Mouse (Mus musculus) limb, embryonic 10.5 days (tissue): ENCODE measurements around the gene Rreb1. TPM values are rescaled to one million over a fixed set of nuclear protein-coding genes. Genes with fewer than 3 reads are reported as not detected.

Experiments
- DNase-seq: peaks from one replicate; pipeline ENCODE4 v3.0.0-alpha.2; 2017; ENCODE audit warnings: low spot score
- H3K27ac ChIP-seq: fragments of 300-500 bp; sonication (generic); 2 replicates; pipeline ENCODE4 v1.5.1; 2016; ENCODE audit warnings: mild to moderate bottlenecking
- H3K27me3 ChIP-seq: fragments of 300-500 bp; sonication (generic); 2 replicates; pipeline ENCODE4 v1.6.1; 2016; ENCODE audit warnings: low read depth, mild to moderate bottlenecking; ENCODE audit not compliant: poor library complexity, severe bottlenecking
- H3K36me3 ChIP-seq: fragments of 300-500 bp; sonication (generic); 2 replicates; pipeline ENCODE4 v1.6.1; 2016; ENCODE audit warnings: mild to moderate bottlenecking, moderate library complexity
- H3K4me1 ChIP-seq: fragments of 300-500 bp; sonication (generic); 2 replicates; pipeline ENCODE4 v1.6.1; 2016
- H3K4me3 ChIP-seq: fragments of 300-500 bp; sonication (generic); 2 replicates; pipeline ENCODE4 v1.5.1; 2016; ENCODE audit warnings: mild to moderate bottlenecking, moderate library complexity
- H3K9me3 ChIP-seq: fragments of 300-500 bp; sonication (generic); replicated peaks from 2 replicates; pipeline ENCODE4 v1.6.1; 2016; ENCODE audit warnings: mild to moderate bottlenecking
- WGBS: fragments of 180-500 bp; shearing (Covaris S2); methylation state at CpG from one replicate; pipeline ENCODE4 v1.1.7; 2016; 5-methylcytosine and 5-hydroxymethylcytosine counted together
- polyA plus RNA-seq: library from polyadenylated mRNA; unstranded; fragments of >200 nt; fragmentation: Nextera tagmentation; extraction: Ambion mirVana; gene quantifications from 2 replicates; pipeline ENCODE4 v1.2.1, GENCODE M21; 2016

Rreb1 gene
- polyA plus RNA-seq, 1 experiment from 2014 or later, result 5.4 TPM

DNA sequence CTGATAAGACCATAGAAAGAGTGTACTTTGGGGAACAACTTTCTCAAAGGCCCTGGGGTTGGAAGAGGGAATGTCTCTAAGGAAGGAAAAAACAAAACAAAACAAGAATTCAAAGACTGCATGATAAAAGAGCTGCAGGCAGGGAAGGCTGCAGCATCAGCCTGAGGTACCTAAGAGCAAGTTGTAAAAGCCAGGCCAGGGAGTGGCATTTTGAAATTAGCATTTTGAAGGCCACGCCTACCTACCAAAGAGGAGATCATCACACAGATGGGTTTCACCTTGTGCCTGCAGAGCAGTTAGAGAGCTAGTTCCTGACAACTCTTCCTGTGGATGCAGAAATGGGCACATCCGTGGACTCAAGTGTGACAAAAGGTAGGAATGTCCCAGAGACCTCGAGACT, 59.2 kb downstream of the Rreb1 start:
- Histone ChIP-seq H3K27ac (no peak overlapping the region), H3K27me3 (no peaks in the 10 kb centered on the region), H3K4me1 (peaks cover 15% of the 10 kb centered on the region), H3K9me3 (no peaks in the 10 kb centered on the region), H3K4me3 (no peak overlapping the region), H3K36me3 (no peaks in the 10 kb centered on the region)
- WGBS, result 52% methylated on average over 3 of the region's 3 CpGs
- no peak for DNase-seq

DNA sequence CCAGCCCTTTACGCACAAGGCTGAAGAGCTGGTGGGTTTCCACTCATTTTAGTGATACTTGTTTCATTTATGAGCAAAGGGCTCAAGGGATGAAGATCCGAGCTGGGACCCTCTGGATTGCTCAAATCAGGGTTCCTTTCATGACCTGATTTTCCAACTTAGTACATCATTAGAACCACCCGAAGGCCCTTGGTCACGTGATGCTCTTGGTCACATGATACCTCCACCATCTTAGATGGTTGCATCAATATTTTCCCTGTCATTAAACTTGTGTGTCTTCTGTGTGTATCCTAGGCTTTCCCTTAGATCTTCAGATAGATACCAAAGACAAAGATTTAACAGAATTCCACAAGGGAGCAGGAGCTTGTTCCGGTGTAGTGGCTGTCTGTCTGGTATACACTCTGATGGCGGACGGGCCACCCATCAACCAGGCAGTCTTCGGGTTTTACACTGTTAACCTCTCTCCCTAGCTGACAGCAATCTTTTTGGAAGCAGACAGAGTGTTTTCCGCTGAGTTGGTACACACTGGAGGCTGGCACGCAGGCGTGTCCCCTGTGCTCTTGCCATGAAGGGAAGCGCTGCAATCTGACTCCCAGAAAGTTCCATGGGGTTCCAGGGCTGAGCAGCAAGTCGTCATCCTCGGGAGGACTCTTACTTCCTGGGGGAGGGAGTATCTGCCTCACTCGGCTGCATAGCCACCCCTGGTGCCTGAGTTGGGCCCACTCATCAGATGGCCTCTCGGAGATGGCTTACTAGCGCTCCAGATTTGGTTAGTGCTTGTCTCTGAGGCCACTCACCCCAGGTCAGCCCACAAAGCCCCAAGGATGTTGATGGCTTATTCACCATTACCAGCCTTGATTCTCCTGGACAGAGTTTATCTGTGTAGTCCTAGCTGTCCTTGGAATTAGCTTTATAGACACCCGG, 60.3 kb downstream of the Rreb1 start:
- no peak for DNase-seq
- H3K4me3 ChIP-seq, result no peak overlapping the region
- peaks cover 5% of the 10 kb centered on the region for H3K4me1 ChIP-seq
- no peaks in the 10 kb centered on the region for H3K36me3 ChIP-seq
- H3K27ac ChIP-seq, result no peak overlapping the region
- no peaks in the 10 kb centered on the region for H3K27me3 ChIP-seq
- H3K9me3 ChIP-seq, result no peaks in the 10 kb centered on the region
- WGBS, result 90% methylated on average over 18 of the region's 18 CpGs

- DNase-seq, result no peak
- WGBS, result 84% methylated on average over 7 of the region's 7 CpGs
- no peak overlapping the region for H3K27ac ChIP-seq
- H3K9me3 ChIP-seq, result no peaks in the 10 kb centered on the region
- H3K27me3 ChIP-seq, result no peaks in the 10 kb centered on the region
- H3K4me1 ChIP-seq, result peaks cover 12% of the 10 kb centered on the region
- no peak overlapping the region for H3K4me3 ChIP-seq
- H3K36me3 ChIP-seq, result no peaks in the 10 kb centered on the region
Observed at GRCm38 (mm10) chr13:37843241-37843640, 65.0 kb downstream of the Rreb1 start.

DNA sequence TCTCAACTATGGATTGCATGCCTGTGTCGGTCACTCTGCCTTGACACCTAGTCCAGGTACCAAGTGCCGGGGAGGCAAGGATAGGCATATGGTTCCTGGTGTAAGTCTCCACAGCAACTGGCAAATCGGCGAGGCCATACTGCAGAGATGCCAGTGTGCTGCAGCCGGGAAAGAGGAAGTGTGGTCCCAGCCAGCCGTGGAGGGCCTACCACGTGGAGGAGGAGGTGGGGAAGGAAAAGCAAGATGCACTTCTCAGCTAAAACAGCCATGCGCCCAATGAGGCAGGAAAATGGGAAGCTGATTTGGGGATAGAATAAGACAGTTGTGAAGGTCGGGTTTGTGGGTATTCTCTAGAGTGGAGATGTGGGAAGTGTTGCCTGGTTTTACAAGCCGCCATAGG, 65.6 kb downstream of the Rreb1 start:
- H3K27ac ChIP-seq, result no peak overlapping the region
- no peaks in the 10 kb centered on the region for H3K27me3 ChIP-seq
- no peak for DNase-seq
- WGBS, result 72% methylated on average over 10 of the region's 10 CpGs
- no peak overlapping the region for H3K4me3 ChIP-seq
- no peaks in the 10 kb centered on the region for H3K36me3 ChIP-seq
- H3K4me1 ChIP-seq, result peaks cover 12% of the 10 kb centered on the region
- H3K9me3 ChIP-seq, result no peaks in the 10 kb centered on the region

DNA sequence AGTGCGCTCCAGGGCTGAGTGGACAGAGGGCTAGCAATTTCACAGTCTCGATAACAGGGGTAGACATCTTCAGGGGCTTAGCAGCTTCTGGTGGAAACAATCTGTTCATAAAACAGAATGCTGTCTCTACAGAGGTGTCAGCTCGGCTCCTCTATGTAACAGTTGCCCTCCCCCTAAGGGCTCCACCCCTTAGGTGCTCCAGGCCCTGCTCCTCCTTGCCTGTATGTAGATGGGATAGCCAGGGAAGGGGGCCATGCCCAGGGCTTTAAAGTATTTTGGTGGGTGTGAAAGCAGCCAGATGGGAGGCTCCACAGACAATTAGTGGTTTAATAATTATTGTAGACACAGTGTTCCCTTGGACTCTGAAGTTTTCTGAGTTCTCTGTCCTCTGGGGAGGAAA, 67.0 kb downstream of the Rreb1 start:
- DNase-seq, result no peak
- H3K36me3 ChIP-seq, result no peaks in the 10 kb centered on the region
- no peaks in the 10 kb centered on the region for H3K27me3 ChIP-seq
- H3K9me3 ChIP-seq, result no peaks in the 10 kb centered on the region
- H3K4me1 ChIP-seq, result peaks cover 12% of the 10 kb centered on the region
- 65% methylated on average over 3 of the region's 3 CpGs for WGBS
- no peak overlapping the region for H3K27ac ChIP-seq
- no peak overlapping the region for H3K4me3 ChIP-seq

- Histone ChIP-seq H3K27ac (no peak overlapping the region), H3K27me3 (no peaks in the 10 kb centered on the region), H3K4me3 (no peak overlapping the region), H3K4me1 (peaks cover 12% of the 10 kb centered on the region), H3K36me3 (no peaks in the 10 kb centered on the region), H3K9me3 (no peaks in the 10 kb centered on the region)
- 79% methylated on average over 7 of the region's 7 CpGs for WGBS
- DNase-seq, result no peak
Observed at GRCm38 (mm10) chr13:37845641-37846040, 67.4 kb downstream of the Rreb1 start.

GRCm38 (mm10) chr13:37846507-37846906, 68.3 kb downstream of the Rreb1 start:
- WGBS, result 72% methylated on average over 11 of the region's 11 CpGs
- no peaks in the 10 kb centered on the region for H3K27me3 ChIP-seq

GRCm38 (mm10) chr13:37846962-37847570, 68.9 kb downstream of the Rreb1 start:
- no peaks in the 10 kb centered on the region for H3K27me3 ChIP-seq
- DNase-seq, result no peak
- WGBS, result 78% methylated on average over 9 of the region's 9 CpGs
- H3K36me3 ChIP-seq, result no peaks in the 10 kb centered on the region
- H3K27ac ChIP-seq, result no peak overlapping the region
- H3K4me3 ChIP-seq, result no peak overlapping the region
- H3K4me1 ChIP-seq, result peaks cover 12% of the 10 kb centered on the region
- no peaks in the 10 kb centered on the region for H3K9me3 ChIP-seq

More at GRCm38 (mm10) chr13:37846507-37846906, 68.3 kb downstream of the Rreb1 start:
- H3K9me3 ChIP-seq, result no peaks in the 10 kb centered on the region
- DNase-seq, result no peak
- no peak overlapping the region for H3K4me3 ChIP-seq
- H3K27ac ChIP-seq, result no peak overlapping the region
- H3K36me3 ChIP-seq, result no peaks in the 10 kb centered on the region
- peaks cover 12% of the 10 kb centered on the region for H3K4me1 ChIP-seq

- WGBS, result 72% methylated on average over 16 of the region's 17 CpGs
- no peaks in the 10 kb centered on the region for H3K27me3 ChIP-seq
- no peaks in the 10 kb centered on the region for H3K36me3 ChIP-seq
- peaks cover 12% of the 10 kb centered on the region for H3K4me1 ChIP-seq
- no peak overlapping the region for H3K4me3 ChIP-seq
- no peak for DNase-seq
- H3K27ac ChIP-seq, result no peak overlapping the region
- no peaks in the 10 kb centered on the region for H3K9me3 ChIP-seq
Observed at GRCm38 (mm10) chr13:37847601-37848358, 69.6 kb downstream of the Rreb1 start.

GRCm38 (mm10) chr13:37848438-37848837, 70.2 kb downstream of the Rreb1 start:
- Histone ChIP-seq H3K4me3 (no peak overlapping the region), H3K27ac (no peak overlapping the region), H3K36me3 (no peaks in the 10 kb centered on the region), H3K27me3 (no peaks in the 10 kb centered on the region), H3K9me3 (no peaks in the 10 kb centered on the region), H3K4me1 (peaks cover 12% of the 10 kb centered on the region)
- no peak for DNase-seq
- WGBS, result 82% methylated on average over 5 of the region's 5 CpGs

DNA sequence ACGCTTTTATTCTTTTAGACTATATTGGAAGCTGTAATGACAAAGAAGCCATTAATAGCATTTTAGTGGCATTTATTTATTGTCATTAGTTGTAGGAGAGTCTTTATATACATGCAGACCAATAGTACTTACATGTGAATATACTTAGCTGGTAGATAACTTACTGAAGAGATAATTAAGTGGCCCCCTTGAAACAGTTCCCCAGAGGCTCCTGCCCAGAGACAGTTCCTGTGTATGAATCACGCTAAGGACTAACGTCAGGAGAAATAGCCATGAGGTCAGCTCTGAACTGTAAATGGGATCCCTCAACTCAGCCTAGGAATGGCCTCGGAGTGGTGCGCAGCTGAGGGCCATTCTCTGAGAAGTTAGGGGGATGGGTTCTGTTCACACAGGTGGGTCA, 73.4 kb downstream of the Rreb1 start:
- WGBS, result 87% methylated on average over 5 of the region's 5 CpGs
- H3K9me3 ChIP-seq, result no peaks in the 10 kb centered on the region
- H3K27ac ChIP-seq, result no peak overlapping the region
- H3K36me3 ChIP-seq, result no peaks in the 10 kb centered on the region
- H3K4me3 ChIP-seq, result no peak overlapping the region
- no peaks in the 10 kb centered on the region for H3K27me3 ChIP-seq
- H3K4me1 ChIP-seq, result peaks cover 19% of the 10 kb centered on the region
- DNase-seq, result no peak

- Histone ChIP-seq H3K27ac (no peak overlapping the region), H3K4me3 (no peak overlapping the region), H3K27me3 (no peaks in the 10 kb centered on the region), H3K9me3 (no peaks in the 10 kb centered on the region), H3K4me1 (peaks cover 27% of the 10 kb centered on the region), H3K36me3 (no peaks in the 10 kb centered on the region)
- DNase-seq, result no peak
- 86% methylated on average over 3 of the region's 3 CpGs for WGBS
Observed at GRCm38 (mm10) chr13:37852850-37853249, 74.7 kb downstream of the Rreb1 start.

DNA sequence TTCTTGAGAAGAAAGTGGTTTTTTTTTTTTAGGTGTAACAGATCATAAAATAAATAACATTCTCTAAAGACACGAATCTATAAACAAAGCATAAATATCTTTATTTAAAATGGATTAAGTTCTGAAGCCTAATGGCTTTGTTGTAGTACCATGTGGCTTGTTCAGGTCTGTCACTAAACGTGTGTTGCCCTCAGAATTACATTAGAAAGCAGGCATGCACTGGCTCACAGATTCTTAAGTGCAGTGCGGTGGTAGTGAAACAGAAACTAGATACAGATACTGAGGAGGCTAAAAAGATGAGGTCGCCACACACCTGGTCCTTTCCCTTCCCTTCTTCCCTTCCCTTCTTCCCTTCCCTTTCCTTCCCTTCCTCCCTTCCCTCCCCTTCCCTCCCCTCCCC, 75.2 kb downstream of the Rreb1 start:
- H3K27ac ChIP-seq, result 0 out of 2 replicates have a peak overlapping the region, but pooled peaks have one; percentile 42
- no peaks in the 10 kb centered on the region for H3K9me3 ChIP-seq
- no peaks in the 10 kb centered on the region for H3K27me3 ChIP-seq
- 0 out of 2 replicates have a peak overlapping the region, but pooled peaks have one; percentile 51 for H3K4me3 ChIP-seq
- WGBS, result 47% methylated on average over 4 of the region's 4 CpGs
- no peaks in the 10 kb centered on the region for H3K36me3 ChIP-seq
- no peak for DNase-seq
- peaks cover 33% of the 10 kb centered on the region for H3K4me1 ChIP-seq
